Mouse (Mus musculus): ENCODE measurements around the gene Ddx54. TPM values are rescaled to one million over a fixed set of nuclear protein-coding genes. Genes with fewer than 3 reads are reported as not detected.

The Ddx54 gene
- 20.3 and 20.4 TPM in 2 replicates for polyA plus RNA-seq (2012; ENCODE audit: insufficient read depth, insufficient read length, missing spikeins)

DNA sequence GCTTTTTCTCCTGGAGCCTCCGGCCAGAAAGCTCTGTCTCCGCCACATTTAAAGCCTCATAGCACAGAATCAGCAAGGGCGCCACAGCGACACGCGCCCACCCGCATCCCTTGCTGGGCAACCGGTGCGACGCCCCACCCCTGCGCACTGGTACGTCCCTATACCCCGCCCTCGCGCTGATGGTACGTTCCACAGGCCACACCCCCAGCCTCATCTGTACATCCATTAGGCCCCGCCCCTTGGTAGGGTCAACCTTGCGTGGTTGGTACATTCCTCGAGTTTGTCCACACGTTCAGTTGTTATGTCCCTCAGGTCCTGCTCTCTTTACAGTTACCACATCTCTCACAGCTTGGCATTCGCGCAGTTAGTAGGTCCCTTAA, at the start of gene Ddx54, which contains the start of gene Rita1:
Gene Ddx54, plus strand, starts transcription at position 298 of the 380 bp plus-strand sequence.
Gene Rita1, minus strand, starts transcription at position 148 of the 380 bp plus-strand sequence.
- peak within 1 kb of the TSS; percentile 84 for H3K4me3 ChIP-seq (ENCODE audit: insufficient read depth, low read length)
- TF ChIP-seq POLR2A (IDR thresholded peaks at IDR 0.05; ENCODE audit: borderline replicate concordance, low read depth, low read length) = 0 out of 2 replicates have a peak, but pooled peaks have one; percentile 16
- no peak for TF ChIP-seq CTCF (IDR thresholded peaks at IDR 0.05; ENCODE audit: low read depth, low read length)
- H3K27ac ChIP-seq (ENCODE audit: insufficient read depth, low read depth, low read length) = peak within 1 kb of the TSS; percentile 65
- peaks cover 12% of the 10 kb centered on the region for H3K4me1 ChIP-seq (ENCODE audit: control insufficient read depth, insufficient read depth, low read length)

DNA sequence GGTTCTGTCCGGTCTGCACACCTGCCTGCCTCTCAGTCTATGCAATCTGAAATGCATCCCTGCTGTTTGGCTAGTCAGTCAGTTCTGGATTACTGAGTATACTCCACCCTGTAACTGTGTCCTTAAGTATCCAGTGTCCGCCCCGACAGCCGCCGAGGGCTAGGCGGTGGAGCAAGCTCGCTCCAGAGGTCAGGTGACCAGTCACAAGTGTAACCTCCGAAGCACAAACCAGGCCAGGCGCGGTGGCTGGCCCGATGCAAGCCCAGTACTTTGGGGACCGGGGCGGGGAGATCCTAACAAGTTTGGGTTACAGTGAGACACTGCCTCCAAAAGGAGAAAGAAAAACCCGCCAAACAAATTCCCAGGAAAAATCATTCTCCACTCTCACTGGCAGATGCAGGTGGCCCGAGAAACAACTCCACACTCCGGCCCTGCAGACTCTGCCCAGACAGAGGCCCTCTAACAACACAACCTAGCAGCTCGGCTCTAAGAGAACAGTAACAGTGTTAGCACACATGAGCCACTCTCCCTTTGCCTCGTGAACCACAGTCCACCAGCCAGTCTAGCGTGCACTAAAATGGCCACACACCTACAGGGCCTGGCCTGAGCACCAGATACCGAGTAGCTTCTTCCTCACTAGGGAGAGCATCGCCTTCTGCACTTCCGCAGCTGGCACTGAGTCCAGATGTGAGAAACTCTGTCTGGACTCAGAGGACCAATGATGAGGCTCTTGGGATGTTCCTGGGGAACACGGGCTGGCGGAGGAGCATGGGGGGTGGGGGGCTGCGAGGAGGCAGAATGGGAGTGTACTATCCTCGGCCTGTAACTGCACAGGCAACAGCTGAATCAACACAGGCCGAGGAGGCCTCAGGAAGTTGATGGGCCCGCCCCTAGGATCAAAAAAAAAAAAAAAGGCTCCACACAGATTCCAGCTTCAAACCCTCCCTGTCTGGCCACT, 49.3 kb upstream of the Ddx54 start:
- Histone ChIP-seq H3K4me1 (ENCODE audit: control insufficient read depth, insufficient read depth, low read length) (peaks cover 44% of the 10 kb centered on the region), H3K27ac (ENCODE audit: insufficient read depth, low read depth, low read length) (peak overlapping the region; percentile 54), H3K4me3 (ENCODE audit: insufficient read depth, low read length) (no peak overlapping the region)
- TF ChIP-seq POLR2A (IDR thresholded peaks at IDR 0.05; ENCODE audit: borderline replicate concordance, low read depth, low read length) = no peak
- TF ChIP-seq CTCF (IDR thresholded peaks at IDR 0.05; ENCODE audit: low read depth, low read length) = no peak

DNA sequence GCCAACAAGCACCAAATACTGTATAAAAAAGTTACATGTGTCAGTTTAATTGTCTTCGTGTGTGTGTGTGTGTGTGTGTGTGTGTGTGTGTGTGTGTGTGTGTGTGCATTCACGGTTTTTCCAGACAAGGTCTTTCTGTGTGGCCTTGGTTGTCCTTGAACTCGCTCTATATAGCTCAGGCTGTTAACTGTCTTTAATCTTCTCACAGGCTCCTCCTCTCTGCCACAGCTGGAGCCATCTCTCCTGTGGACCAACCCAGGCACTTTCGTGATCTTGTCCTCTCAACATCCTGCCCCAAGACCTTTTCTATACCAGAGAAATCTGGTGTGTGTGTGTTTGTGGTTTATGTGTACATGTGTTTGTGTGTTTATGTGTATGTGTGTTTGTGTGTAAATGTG, 48.6 kb upstream of the Ddx54 start:
- H3K27ac ChIP-seq (ENCODE audit: insufficient read depth, low read depth, low read length) = peak overlapping the region; percentile 11; the same call in 1 of the 2 replicates
- peaks cover 45% of the 10 kb centered on the region for H3K4me1 ChIP-seq (ENCODE audit: control insufficient read depth, insufficient read depth, low read length)
- no peak overlapping the region for H3K4me3 ChIP-seq (ENCODE audit: insufficient read depth, low read length)
- no peak for TF ChIP-seq POLR2A (IDR thresholded peaks at IDR 0.05; ENCODE audit: borderline replicate concordance, low read depth, low read length)
- TF ChIP-seq CTCF (IDR thresholded peaks at IDR 0.05; ENCODE audit: low read depth, low read length) = no peak

- H3K4me3 ChIP-seq (ENCODE audit: insufficient read depth, low read length) = no peak overlapping the region
- peaks cover 56% of the 10 kb centered on the region for H3K4me1 ChIP-seq (ENCODE audit: control insufficient read depth, insufficient read depth, low read length)
- no peak overlapping the region for H3K27ac ChIP-seq (ENCODE audit: insufficient read depth, low read depth, low read length)
- TF ChIP-seq POLR2A (IDR thresholded peaks at IDR 0.05; ENCODE audit: borderline replicate concordance, low read depth, low read length) (no peak), CTCF (IDR thresholded peaks at IDR 0.05; ENCODE audit: low read depth, low read length) (no peak)
Observed at GRCm38 (mm10) chr5:120565171-120565905, 47.2 kb upstream of the Ddx54 start.

GRCm38 (mm10) chr5:120566101-120566500, 46.4 kb upstream of the Ddx54 start:
- H3K4me3 ChIP-seq (ENCODE audit: insufficient read depth, low read length) = no peak overlapping the region
- no peak for TF ChIP-seq CTCF (IDR thresholded peaks at IDR 0.05; ENCODE audit: low read depth, low read length)
- no peak for TF ChIP-seq POLR2A (IDR thresholded peaks at IDR 0.05; ENCODE audit: borderline replicate concordance, low read depth, low read length)
- peaks cover 64% of the 10 kb centered on the region for H3K4me1 ChIP-seq (ENCODE audit: control insufficient read depth, insufficient read depth, low read length)
- H3K27ac ChIP-seq (ENCODE audit: insufficient read depth, low read depth, low read length) = no peak overlapping the region

GRCm38 (mm10) chr5:120566681-120567252, 45.8 kb upstream of the Ddx54 start:
- peaks cover 69% of the 10 kb centered on the region for H3K4me1 ChIP-seq (ENCODE audit: control insufficient read depth, insufficient read depth, low read length)
- TF ChIP-seq CTCF (IDR thresholded peaks at IDR 0.05; ENCODE audit: low read depth, low read length) = no peak
- no peak overlapping the region for H3K27ac ChIP-seq (ENCODE audit: insufficient read depth, low read depth, low read length)
- no peak overlapping the region for H3K4me3 ChIP-seq (ENCODE audit: insufficient read depth, low read length)

DNA sequence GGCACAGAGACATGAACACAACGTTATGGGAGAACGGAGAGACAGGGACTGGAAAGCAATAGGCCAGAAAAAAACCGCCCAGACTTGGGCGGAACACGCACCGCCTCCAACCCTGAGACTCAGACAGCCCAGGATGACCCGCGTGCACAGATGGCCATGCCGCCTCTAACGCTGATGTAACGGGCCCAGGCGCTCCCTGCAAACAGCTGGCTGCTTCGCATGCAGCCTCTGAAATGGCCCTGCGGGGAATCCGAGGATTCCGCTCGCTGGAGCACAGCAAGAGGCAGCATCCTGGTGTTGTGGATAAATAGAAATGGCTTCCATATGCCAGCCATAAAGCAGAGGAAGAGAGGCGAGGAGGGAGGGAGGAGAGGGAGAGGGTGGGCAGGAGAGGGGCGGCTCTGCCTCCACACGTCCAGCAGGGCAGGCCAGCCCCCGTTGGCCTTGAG, 45.3 kb upstream of the Ddx54 start:
- TF ChIP-seq CTCF (IDR thresholded peaks at IDR 0.05; ENCODE audit: low read depth, low read length) = no peak
- H3K4me3 ChIP-seq (ENCODE audit: insufficient read depth, low read length) = no peak overlapping the region
- no peak overlapping the region for H3K27ac ChIP-seq (ENCODE audit: insufficient read depth, low read depth, low read length)
- peaks cover 68% of the 10 kb centered on the region for H3K4me1 ChIP-seq (ENCODE audit: control insufficient read depth, insufficient read depth, low read length)

- TF ChIP-seq POLR2A (IDR thresholded peaks at IDR 0.05; ENCODE audit: borderline replicate concordance, low read depth, low read length) (no peak), CTCF (IDR thresholded peaks at IDR 0.05; ENCODE audit: low read depth, low read length) (no peak)
- Histone ChIP-seq H3K4me1 (ENCODE audit: control insufficient read depth, insufficient read depth, low read length) (peaks cover 70% of the 10 kb centered on the region), H3K27ac (ENCODE audit: insufficient read depth, low read depth, low read length) (no peak overlapping the region), H3K4me3 (ENCODE audit: insufficient read depth, low read length) (no peak overlapping the region)
Observed at GRCm38 (mm10) chr5:120567761-120568211, 44.8 kb upstream of the Ddx54 start.

DNA sequence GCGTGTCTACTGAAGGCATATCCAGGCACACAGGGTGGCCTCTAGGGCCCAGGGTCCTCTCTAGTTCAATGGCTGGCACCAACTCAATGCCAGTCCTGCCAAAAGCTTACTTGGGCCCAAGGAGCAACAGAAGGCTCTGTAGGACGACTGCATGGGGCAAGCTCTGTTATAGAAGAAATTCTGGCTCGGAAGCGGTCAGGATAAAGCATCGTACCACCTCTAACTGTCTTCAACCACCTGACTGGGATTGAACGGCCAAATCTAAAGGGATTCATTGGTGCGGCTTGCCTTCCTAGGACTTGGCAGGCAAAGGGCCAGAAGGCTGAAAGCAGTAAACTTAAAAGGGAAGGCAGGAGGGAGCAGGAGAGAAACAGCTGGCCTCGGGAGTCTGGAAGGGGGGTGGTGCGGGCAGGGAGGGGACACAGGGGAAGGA, 44.2 kb upstream of the Ddx54 start:
- Histone ChIP-seq H3K27ac (ENCODE audit: insufficient read depth, low read depth, low read length) (no peak overlapping the region), H3K4me1 (ENCODE audit: control insufficient read depth, insufficient read depth, low read length) (peaks cover 68% of the 10 kb centered on the region), H3K4me3 (ENCODE audit: insufficient read depth, low read length) (no peak overlapping the region)
- TF ChIP-seq CTCF (IDR thresholded peaks at IDR 0.05; ENCODE audit: low read depth, low read length) (no peak), POLR2A (IDR thresholded peaks at IDR 0.05; ENCODE audit: borderline replicate concordance, low read depth, low read length) (no peak)
